Mouse (Mus musculus): ENCODE data around the gene Msi1.

Msi1 gene

DNA sequence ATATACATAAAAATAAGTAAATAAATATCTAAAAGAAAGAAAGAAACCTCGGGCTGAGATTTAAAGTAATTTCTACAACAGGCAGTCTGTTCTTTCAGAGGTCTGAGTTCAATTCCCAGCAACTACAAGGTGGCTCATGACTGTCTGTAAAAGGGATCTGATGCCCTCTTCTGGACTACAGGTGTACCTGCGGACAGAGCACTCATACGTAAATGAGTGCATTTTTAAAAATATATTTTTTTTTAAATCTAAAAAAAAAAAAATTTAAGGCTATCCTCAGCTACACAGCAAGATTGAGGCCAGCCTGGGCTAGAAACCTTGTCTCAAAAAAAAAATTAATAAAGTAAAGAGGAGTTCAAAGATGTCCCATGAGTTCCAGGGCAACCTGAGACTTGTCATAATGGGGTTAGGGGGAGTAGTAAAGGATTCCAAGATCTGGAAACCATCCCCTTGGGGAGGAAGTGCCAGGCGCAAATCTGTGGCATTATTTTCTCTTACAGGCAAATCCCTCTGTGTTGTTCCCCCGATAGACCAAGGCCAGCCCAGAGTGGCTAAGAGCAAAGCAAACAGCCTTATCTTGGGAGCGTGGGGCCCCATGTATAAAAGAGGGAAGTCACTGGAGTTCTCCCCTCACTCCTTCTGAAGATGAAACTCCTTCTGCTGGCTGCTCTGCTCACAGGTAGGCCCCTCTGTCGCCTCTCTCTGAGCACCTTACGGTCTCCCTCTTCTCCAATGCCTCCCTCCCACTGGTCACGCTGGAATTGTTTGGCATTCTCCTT, 36.4 kb downstream of the Msi1 start, which contains the start of gene Pla2g1b:
Gene Pla2g1b (plus strand): TSS at position 621 of the 779 bp plus-strand sequence.
- DNase-seq (ENCODE audit: low read depth, low spot score) = no peak

- no peak for DNase-seq (ENCODE audit: low read depth, low spot score)
Observed at GRCm38 (mm10) chr5:115469791-115470190, 40.4 kb downstream of the Msi1 start.

- DNase-seq (ENCODE audit: low read depth, low spot score) = no peak
Observed at GRCm38 (mm10) chr5:115470766-115471531, 41.5 kb downstream of the Msi1 start.

- no peak for DNase-seq (ENCODE audit: low read depth, low spot score)
Observed at GRCm38 (mm10) chr5:115473191-115473590, 43.8 kb downstream of the Msi1 start.

DNA sequence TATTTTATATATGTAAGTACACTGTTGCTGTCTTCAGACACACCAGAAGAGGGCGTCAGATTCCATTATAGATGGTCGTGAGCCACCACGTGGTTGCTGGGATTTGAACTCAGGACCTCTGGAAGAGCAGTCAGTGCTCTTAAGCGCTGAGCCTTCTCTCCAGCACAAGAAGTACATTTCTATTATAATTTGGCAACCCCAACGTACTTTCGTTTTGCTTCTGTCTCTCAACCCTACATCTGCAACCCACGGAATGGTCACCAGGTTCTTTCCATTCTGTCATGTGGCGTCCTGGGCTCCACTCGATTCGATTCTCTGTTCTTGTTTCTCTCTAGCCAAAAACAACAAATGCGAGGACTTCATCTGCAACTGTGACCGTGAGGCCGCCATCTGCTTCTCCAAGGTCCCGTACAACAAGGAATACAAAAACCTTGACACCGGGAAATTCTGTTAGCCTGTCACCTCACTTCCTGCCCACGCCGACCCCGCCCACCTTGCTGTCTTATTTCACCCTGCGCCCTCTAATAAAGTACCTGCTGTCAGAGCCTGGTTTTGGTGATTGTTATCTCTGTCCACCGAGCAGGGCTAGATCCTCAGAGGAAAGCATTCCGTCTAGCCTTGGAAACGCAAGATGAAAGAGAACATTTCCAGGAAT, 44.9 kb downstream of the Msi1 start:
- DNase-seq (ENCODE audit: low read depth, low spot score) = no peak

- no peak for DNase-seq (ENCODE audit: low read depth, low spot score)
Observed at GRCm38 (mm10) chr5:115475337-115476106, 46.1 kb downstream of the Msi1 start.

DNA sequence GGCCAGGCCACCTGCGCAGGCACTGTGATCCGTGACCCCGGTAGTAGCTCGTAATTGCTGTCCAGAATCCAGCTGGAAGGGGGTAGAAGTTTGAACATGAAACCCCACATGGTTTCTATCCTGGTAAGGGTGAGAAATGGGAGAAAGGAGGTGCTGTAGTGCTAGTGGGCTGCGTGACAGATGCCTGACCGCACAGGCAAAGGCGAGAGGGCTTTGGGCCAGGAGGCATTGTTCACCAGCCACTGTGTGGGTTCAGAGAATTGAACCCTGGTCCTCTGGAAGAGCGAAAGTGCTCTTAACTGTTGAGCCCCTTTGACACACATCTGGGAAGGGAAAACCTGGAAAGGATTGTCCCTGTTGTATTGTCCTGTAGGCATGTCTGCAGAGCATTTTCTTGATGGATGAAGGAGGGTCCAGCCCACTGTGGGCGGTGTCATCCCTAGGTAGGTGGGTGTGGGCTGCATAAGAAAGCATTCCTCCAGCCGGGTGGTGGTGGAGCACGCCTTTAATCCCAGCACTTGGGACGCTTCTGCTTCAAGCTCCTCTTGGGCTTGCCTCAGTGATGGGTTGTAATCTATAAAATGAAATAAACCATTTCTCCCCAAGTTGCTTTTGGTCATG, 46.8 kb downstream of the Msi1 start:
- DNase-seq (ENCODE audit: low read depth, low spot score) = no peak

GRCm38 (mm10) chr5:115479561-115479960, 50.2 kb downstream of the Msi1 start:
- DNase-seq (ENCODE audit: low read depth, low spot score) = no peak

DNA sequence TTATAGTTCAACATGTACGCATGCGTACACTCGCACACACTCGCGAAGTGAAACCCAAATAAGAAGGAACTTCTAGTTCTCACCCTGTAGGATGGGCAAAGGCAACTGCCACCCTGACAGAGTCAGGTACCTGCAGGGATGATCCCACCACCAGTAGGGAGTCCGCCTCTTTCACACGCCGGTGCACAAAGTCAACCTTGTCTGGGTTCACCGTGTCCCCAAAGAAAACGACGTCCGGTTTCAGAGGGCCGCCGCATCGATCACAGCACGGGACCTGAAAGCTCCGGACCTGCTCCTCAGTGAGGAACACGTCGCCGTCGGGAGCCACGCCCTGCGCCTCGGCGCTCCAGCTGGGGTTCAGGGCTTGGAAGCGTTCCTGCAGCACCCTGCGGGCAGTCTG, 50.7 kb downstream of the Msi1 start:
- no peak for DNase-seq (ENCODE audit: low read depth, low spot score)

GRCm38 (mm10) chr5:115482390-115483265, 53.2 kb downstream of the Msi1 start:
- DNase-seq (ENCODE audit: low read depth, low spot score) = no peak

DNA sequence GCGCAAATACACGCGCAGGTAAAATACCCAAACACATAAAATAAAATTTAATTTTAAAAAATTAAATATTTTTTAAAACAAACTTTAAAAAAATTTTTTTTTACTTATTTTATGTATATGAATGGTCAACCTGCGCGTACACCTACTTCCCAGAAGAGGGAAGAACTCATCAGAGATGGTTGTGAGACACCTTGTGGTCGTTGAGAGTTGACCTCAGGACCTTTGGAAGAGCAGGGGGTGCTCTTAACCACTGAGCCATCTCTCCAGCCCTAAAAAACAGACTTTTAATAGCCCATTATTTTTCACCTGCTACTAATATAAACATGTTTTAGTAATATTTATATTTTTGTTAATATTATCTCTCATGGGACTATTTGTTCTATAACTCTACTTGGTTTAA, 54.0 kb downstream of the Msi1 start:
- no peak for DNase-seq (ENCODE audit: low read depth, low spot score)

- DNase-seq (ENCODE audit: low read depth, low spot score) = peak; percentile 89
Observed at GRCm38 (mm10) chr5:115483947-115484920, 54.8 kb downstream of the Msi1 start, which contains the start of gene Sirt4. Sirt4 (minus strand) TSS chr5:115484725.

DNA sequence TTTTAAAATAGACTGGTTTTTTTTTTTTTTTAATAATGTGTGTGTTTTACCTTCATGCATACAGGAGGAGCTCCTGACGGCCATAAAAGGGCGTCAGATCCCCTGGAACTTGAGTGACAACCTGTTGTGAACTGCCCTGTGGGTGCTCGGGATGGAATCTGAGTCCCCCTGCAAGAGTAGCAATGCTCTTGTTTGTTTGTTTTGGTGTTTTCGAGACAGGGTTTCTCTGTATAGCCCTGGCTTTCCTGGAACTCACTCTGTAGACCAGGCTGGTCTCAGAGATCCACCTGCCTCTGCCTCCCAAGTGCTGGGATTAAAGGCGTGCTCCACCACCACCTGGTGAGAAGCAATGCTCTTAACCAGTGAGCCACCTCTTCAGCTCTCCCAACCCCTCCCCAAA, 55.6 kb downstream of the Msi1 start:
- no peak for DNase-seq (ENCODE audit: low read depth, low spot score)

- no peak for DNase-seq (ENCODE audit: low read depth, low spot score)
Observed at GRCm38 (mm10) chr5:115485489-115486205, 56.2 kb downstream of the Msi1 start.

GRCm38 (mm10) chr5:115486726-115487125, 57.3 kb downstream of the Msi1 start:
- DNase-seq (ENCODE audit: low read depth, low spot score) = no peak

DNA sequence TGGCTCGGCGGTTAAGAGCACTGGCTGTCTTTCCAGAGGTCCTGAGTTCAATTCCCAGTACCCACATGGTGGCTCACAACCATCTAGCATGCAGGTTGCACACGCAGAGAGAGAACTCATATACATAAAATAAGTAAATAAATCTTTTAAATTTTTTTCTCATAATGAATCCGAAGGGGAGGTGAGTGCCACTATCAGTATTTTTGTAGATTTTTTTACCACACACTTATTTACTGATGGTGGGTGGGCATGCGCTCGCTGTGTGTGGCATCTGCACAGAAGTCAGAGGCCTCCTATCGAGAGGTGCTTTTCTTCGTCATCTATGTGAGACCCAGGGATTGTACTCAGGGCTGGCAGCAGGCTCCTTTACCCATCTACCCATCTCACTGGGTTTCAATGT, 58.0 kb downstream of the Msi1 start:
- DNase-seq (ENCODE audit: low read depth, low spot score) = no peak

GRCm38 (mm10) chr5:115487942-115488580, 58.7 kb downstream of the Msi1 start:
- DNase-seq (ENCODE audit: low read depth, low spot score) = no peak
